ENCODE assay signal across 7 mouse cellular contexts in the genomic region with DNA sequence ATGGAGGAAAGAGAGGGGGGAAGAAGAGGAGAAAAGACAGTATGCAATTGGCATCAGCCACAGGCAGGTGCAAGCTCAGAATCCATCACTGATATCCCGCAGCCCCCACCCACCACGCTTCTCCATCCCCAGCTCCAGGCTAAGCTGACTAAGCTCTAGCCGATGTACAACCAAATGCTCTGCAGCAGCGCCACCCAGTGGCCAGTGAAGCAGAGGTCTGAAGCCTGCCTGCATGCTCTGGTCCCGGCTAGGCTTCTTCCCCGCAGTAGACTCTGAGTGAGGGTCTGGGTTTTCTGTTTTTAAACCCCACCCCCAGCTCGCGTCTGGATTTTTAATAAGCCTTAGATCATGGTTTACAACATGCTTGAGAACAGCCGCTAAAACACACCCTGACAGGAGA. TPM values are rescaled to one million over a fixed set of nuclear protein-coding genes. Genes with fewer than 3 reads are reported as not detected.
DNase-seq lines count a peak whose midpoint lies in the region; ATAC-seq and TF ChIP-seq lines count a peak whose summit lies in the region.

No protein-coding gene starts in this region.

- WGBS in embryonic facial prominence, embryonic 11.5 days, result 3% methylated on average over 9 of the region's 9 CpGs
- 9% methylated on average over 9 of the region's 9 CpGs for WGBS in heart, adult 2 months
- 1% methylated on average over 9 of the region's 9 CpGs for WGBS in midbrain, embryonic 14.5 days
- WGBS in spleen, adult 2 months, result 63% methylated on average over 9 of the region's 9 CpGs

- H3K36me3 ChIP-seq in embryonic facial prominence, embryonic 11.5 days (replicated peaks; ENCODE audit: control insufficient read depth, insufficient read depth, low read depth, low read length), result no peaks in the 10 kb centered on the region
- no peaks in the 10 kb centered on the region for H3K36me3 ChIP-seq in heart, adult 2 months (ENCODE audit: control insufficient read depth, insufficient read depth, low read length)
- no peaks in the 10 kb centered on the region for H3K36me3 ChIP-seq in midbrain, embryonic 14.5 days (ENCODE audit: control insufficient read depth, insufficient read depth, low read length)
- H3K36me3 ChIP-seq in spleen, adult 2 months (ENCODE audit: control insufficient read depth, insufficient read depth, low read length), result peaks cover 11% of the 10 kb centered on the region

- peak; percentile 88 for ATAC-seq in embryonic facial prominence, embryonic 11.5 days (replicated peaks; ENCODE audit: insufficient number of reproducible peaks, low FRiP score, low TSS enrichment, low read depth)
- ATAC-seq in midbrain, embryonic 14.5 days (ENCODE audit: low FRiP score, low TSS enrichment), result peak; percentile 90

- H3K27me3 ChIP-seq in embryonic facial prominence, embryonic 11.5 days (ENCODE audit: control insufficient read depth, insufficient read depth, low read length), result no peaks in the 10 kb centered on the region
- no peaks in the 10 kb centered on the region for H3K27me3 ChIP-seq in heart, adult 2 months (ENCODE audit: control insufficient read depth, insufficient read depth, low read length)
- no peaks in the 10 kb centered on the region for H3K27me3 ChIP-seq in midbrain, embryonic 14.5 days (ENCODE audit: control insufficient read depth, insufficient read depth, low read length)
- H3K27me3 ChIP-seq in spleen, adult 2 months (ENCODE audit: control insufficient read depth, insufficient read depth, low read length), result no peaks in the 10 kb centered on the region

- peak overlapping the region; percentile 24 for H3K4me2 ChIP-seq in embryonic facial prominence, embryonic 11.5 days (ENCODE audit: low read depth, low read length)
- H3K4me2 ChIP-seq in midbrain, embryonic 14.5 days (ENCODE audit: low read length), result peak overlapping the region; percentile 58

- no peaks in the 10 kb centered on the region for H3K9me3 ChIP-seq in embryonic facial prominence, embryonic 11.5 days (replicated peaks; ENCODE audit: control insufficient read depth, low read length)
- no peaks in the 10 kb centered on the region for H3K9me3 ChIP-seq in midbrain, embryonic 14.5 days (ENCODE audit: control insufficient read depth, low read length)

- no peak overlapping the region for H3K9ac ChIP-seq in embryonic facial prominence, embryonic 11.5 days (replicated peaks; ENCODE audit: low read length)
- H3K9ac ChIP-seq in heart, adult 2 months (ENCODE audit: low read depth, low read length), result no peak overlapping the region
- H3K9ac ChIP-seq in midbrain, embryonic 14.5 days (replicated peaks; ENCODE audit: low read length), result peak overlapping the region; percentile 9; the same call in 1 of the 2 replicates

- H3K4me3 ChIP-seq in embryonic facial prominence, embryonic 11.5 days (ENCODE audit: low read depth, low read length), result no peak overlapping the region
- peak overlapping the region; percentile 29; the same call in 1 of the 2 replicates for H3K4me3 ChIP-seq in heart, adult 2 months
- H3K4me3 ChIP-seq in midbrain, embryonic 14.5 days (replicated peaks; ENCODE audit: low read depth, low read length), result peak overlapping the region; percentile 20
- no peak overlapping the region for H3K4me3 ChIP-seq in spleen, adult 2 months (ENCODE audit: extremely low read depth, insufficient read depth, insufficient read length)

- peak; percentile 93 for DNase-seq in adrenal gland, postnatal 14 days
- DNase-seq in embryonic facial prominence, embryonic 11.5 days (ENCODE audit: low spot score), result peak; percentile 93
- DNase-seq in heart, adult 2 months, result peak; percentile 80 to 88
- peak; percentile 84 for DNase-seq in kidney, adult 18-20 months
- peak; percentile 97 for DNase-seq in left cerebral cortex, postnatal 4 days
- peak; percentile 97 for DNase-seq in midbrain, embryonic 14.5 days
- DNase-seq in spleen, adult 2 months (ENCODE audit: low read depth in 1 of 2, low spot score in 2 of 2), result peak in 1 of 2 experiments; percentile 59

- TF ChIP-seq EP300 in heart, adult 2 months (IDR thresholded peaks at IDR 0.05; ENCODE audit: insufficient read depth, low read depth, low read length), result peak; percentile 76; the same call in 1 of the 2 replicates

- no peaks in the 10 kb centered on the region for H3K4me1 ChIP-seq in embryonic facial prominence, embryonic 11.5 days (ENCODE audit: control insufficient read depth, insufficient read depth, low read length)
- H3K4me1 ChIP-seq in heart, adult 2 months (ENCODE audit: control insufficient read depth, insufficient read depth, low read length), result no peaks in the 10 kb centered on the region
- H3K4me1 ChIP-seq in midbrain, embryonic 14.5 days (ENCODE audit: control insufficient read depth, insufficient read depth, low read length), result no peaks in the 10 kb centered on the region
- H3K4me1 ChIP-seq in spleen, adult 2 months (ENCODE audit: control insufficient read depth, insufficient read depth, insufficient read length), result no peaks in the 10 kb centered on the region

- intact Hi-C loops in heart, adult 2 months (cut with DNase I), result loop anchor here (1.0 to 10.0 kb wide), 3 partner anchors 102 to 262 kb away; no protein-coding TSS in a partner anchor
- intact Hi-C loops in left cerebral cortex, postnatal 4 days (cut with DNase I), result no loop called here

- TF ChIP-seq POLR2A in heart, adult 2 months (IDR thresholded peaks at IDR 0.05; ENCODE audit: insufficient read depth, low read depth, low read length), result no peak
- no peak for TF ChIP-seq POLR2A in spleen, adult 2 months (IDR thresholded peaks at IDR 0.05; ENCODE audit: low read depth, low read length)

- H3K79me2 ChIP-seq in heart, adult 2 months (replicated peaks; ENCODE audit: control insufficient read depth, insufficient read depth, low read length), result no peaks in the 10 kb centered on the region

- no peak overlapping the region for H3K27ac ChIP-seq in embryonic facial prominence, embryonic 11.5 days (replicated peaks; ENCODE audit: low read depth, low read length)
- no peak overlapping the region for H3K27ac ChIP-seq in heart, adult 2 months
- no peak overlapping the region for H3K27ac ChIP-seq in midbrain, embryonic 14.5 days (replicated peaks; ENCODE audit: low read depth, low read length)
- no peak overlapping the region for H3K27ac ChIP-seq in spleen, adult 2 months (ENCODE audit: insufficient read depth, low read length)

- TF ChIP-seq CTCF in heart, adult 2 months (IDR thresholded peaks at IDR 0.05), result peak; percentile 64
- TF ChIP-seq CTCF in spleen, adult 2 months (IDR thresholded peaks at IDR 0.05; ENCODE audit: extremely low read depth, insufficient read depth, insufficient read length, insufficient replicate concordance), result peak; percentile 80

RNA-seq across cellular contexts. Expression of gene Nphp4, which starts 41.7 kb away (rescaled TPM):
- 3.3 and 3.9 TPM in 2 replicates for total RNA-seq in adrenal gland, postnatal 14 days (2021)
- 2.2 and 2.9 TPM in 2 replicates for polyA plus RNA-seq in embryonic facial prominence, embryonic 11.5 days (2014; fragmentation: Nextera tagmentation; extraction: Ambion mirVana)
- under 1 TPM; 0.57 to 0.70 TPM for total RNA-seq in heart, adult 2 months (2021)
- 0.82 and 1.3 TPM in 2 replicates for polyA plus RNA-seq in heart, adult 2 months (2012; rRNA removed)
- total RNA-seq in left cerebral cortex, postnatal 4 days (2021), result 10 to 100 TPM; 10.5 to 12.1 TPM
- polyA plus RNA-seq in midbrain, embryonic 14.5 days (2014; fragmentation: Nextera tagmentation; extraction: Ambion mirVana), result 5.9 and 6.0 TPM in 2 replicates
- 1.2 and 2.1 TPM in 2 replicates for polyA plus RNA-seq in spleen, adult 2 months (2012; rRNA removed)

RNA-seq across cellular contexts. Expression of gene Kcnab2, which starts 42.8 kb away (rescaled TPM):
- 6.2 and 15.7 TPM in 2 replicates for total RNA-seq in adrenal gland, postnatal 14 days (2021)
- polyA plus RNA-seq in embryonic facial prominence, embryonic 11.5 days (2014; fragmentation: Nextera tagmentation; extraction: Ambion mirVana), result 5.4 and 5.9 TPM in 2 replicates
- 1 to 10 TPM; 2.3 to 3.5 TPM for total RNA-seq in heart, adult 2 months (2021)
- 1.6 and 2.1 TPM in 2 replicates for polyA plus RNA-seq in heart, adult 2 months (2012; rRNA removed)
- total RNA-seq in left cerebral cortex, postnatal 4 days (2021), result 10 to 100 TPM; 35.0 to 43.6 TPM
- polyA plus RNA-seq in midbrain, embryonic 14.5 days (2014; fragmentation: Nextera tagmentation; extraction: Ambion mirVana), result 23.6 and 26.9 TPM in 2 replicates
- 34.6 and 47.0 TPM in 2 replicates for polyA plus RNA-seq in spleen, adult 2 months (2012; rRNA removed)

Comparison
In these comparisons a context has a peak if more than half of its experiments do, and no peak if none do; other contexts are left out.
1. H3K4me3 ChIP-seq: peak in heart, adult 2 months (single experiment) and midbrain, embryonic 14.5 days (single experiment); none in embryonic facial prominence, embryonic 11.5 days (single experiment) and spleen, adult 2 months (single experiment).